Mouse (Mus musculus) midbrain, embryonic 14.5 days (tissue): ENCODE measurements around the gene Mon2. TPM values are rescaled to one million over a fixed set of nuclear protein-coding genes. Genes with fewer than 3 reads are reported as not detected.

Experiments
- ATAC-seq: fragments of 200-750 bp; cut with Nextera tagmentation; 2 replicates; pipeline ENCODE4 v1.8.0; 2017; ENCODE audit warnings: moderate number of reproducible peaks, moderate library complexity; ENCODE audit not compliant: low FRiP score, low TSS enrichment
- DNase-seq: peaks from one replicate; pipeline ENCODE4 v3.0.0-alpha.2; 2015
- H3K27ac ChIP-seq: fragments of 300-500 bp; sonication (generic); replicated peaks from 2 replicates; pipeline ENCODE4 v1.5.1; 2014; ENCODE audit warnings: mild to moderate bottlenecking, low read depth, low read length, moderate library complexity
- H3K27me3 ChIP-seq: fragments of 300-500 bp; sonication (generic); 2 replicates; pipeline ENCODE4 v1.6.1; 2014; ENCODE audit warnings: low read length, control low read depth, mixed read lengths; ENCODE audit not compliant: control insufficient read depth, insufficient read depth
- H3K36me3 ChIP-seq: fragments of 300-500 bp; sonication (generic); 2 replicates; pipeline ENCODE4 v1.6.1; 2014; ENCODE audit warnings: low read length, control low read depth; ENCODE audit not compliant: control insufficient read depth, insufficient read depth
- H3K4me1 ChIP-seq: fragments of 300-500 bp; sonication (generic); 2 replicates; pipeline ENCODE4 v1.6.1; 2014; ENCODE audit warnings: mild to moderate bottlenecking, antibody characterized with exemption, low read length, control low read depth; ENCODE audit not compliant: control insufficient read depth, insufficient read depth
- H3K4me2 ChIP-seq: fragments of 300-500 bp; sonication (generic); 2 replicates; pipeline ENCODE4 v1.6.1; 2014; ENCODE audit warnings: mild to moderate bottlenecking, low read length, moderate library complexity
- H3K4me3 ChIP-seq: fragments of 300-500 bp; sonication (generic); replicated peaks from 2 replicates; pipeline ENCODE4 v1.5.1; 2014; ENCODE audit warnings: low read depth, low read length
- H3K9ac ChIP-seq: fragments of 300-500 bp; sonication (generic); replicated peaks from 2 replicates; pipeline ENCODE4 v1.6.1; 2014; ENCODE audit warnings: mild to moderate bottlenecking, low read length, moderate library complexity
- H3K9me3 ChIP-seq: fragments of 300-500 bp; sonication (generic); 2 replicates; pipeline ENCODE4 v1.6.1; 2016; ENCODE audit warnings: low read length, control low read depth, mixed read lengths; ENCODE audit not compliant: control insufficient read depth
- WGBS: fragments of 180-500 bp; shearing (Covaris S2); extraction: QIAGEN DNeasy Blood & Tissue Kit; methylation state at CpG from one replicate; pipeline ENCODE4 v1.1.7; 2014; 5-methylcytosine and 5-hydroxymethylcytosine counted together
- polyA plus RNA-seq: library from polyadenylated mRNA; unstranded; fragments of >200 nt; fragmentation: Nextera tagmentation; extraction: Ambion mirVana; gene quantifications from 2 replicates; pipeline ENCODE4 v1.2.1, GENCODE M21; 2014

Gene Mon2
- polyA plus RNA-seq, 1 experiment from 2014 or later: 39.4 TPM

GRCm38 (mm10) chr10:123084307-123084706, 8.0 kb upstream of the Mon2 start:
- ATAC-seq: no peak
- H3K27ac ChIP-seq: no peak overlapping the region

GRCm38 (mm10) chr10:123075751-123076242, 508 bp downstream of the Mon2 start:
- WGBS: under 1% methylated on average over 47 of the region's 48 CpGs
- no peak for DNase-seq
- no peaks in the 10 kb centered on the region for H3K27me3 ChIP-seq

More at GRCm38 (mm10) chr10:123084307-123084706, 8.0 kb upstream of the Mon2 start:
- H3K27me3 ChIP-seq: no peaks in the 10 kb centered on the region
- H3K36me3 ChIP-seq: no peaks in the 10 kb centered on the region
- H3K4me3 ChIP-seq: no peak overlapping the region
- no peak overlapping the region for H3K9ac ChIP-seq
- 60% methylated on average over 9 of the region's 9 CpGs for WGBS
- H3K9me3 ChIP-seq: no peaks in the 10 kb centered on the region
- no peaks in the 10 kb centered on the region for H3K4me1 ChIP-seq
- no peak for DNase-seq
- no peak overlapping the region for H3K4me2 ChIP-seq

DNA sequence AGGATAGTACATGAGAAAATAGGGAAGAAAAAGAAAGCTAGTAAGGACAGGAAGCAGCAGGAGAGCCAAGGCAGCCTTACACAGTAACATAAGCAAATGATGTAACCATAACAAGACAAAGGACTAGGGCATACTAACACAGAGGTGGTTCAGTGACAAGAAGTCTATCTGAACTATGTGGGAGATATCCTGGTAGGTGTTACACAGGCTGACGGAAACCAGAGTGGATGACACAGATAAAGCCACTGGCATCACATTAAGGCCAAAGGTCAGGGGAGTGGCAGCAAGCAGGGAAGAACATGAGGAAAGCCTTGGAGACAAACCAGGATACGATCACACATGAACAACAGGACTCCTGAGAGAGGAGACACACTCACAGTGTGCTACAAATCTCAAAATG, 4.3 kb downstream of the Mon2 start:
- no peak for DNase-seq
- ATAC-seq: no peak
- Histone ChIP-seq H3K27me3 (no peaks in the 10 kb centered on the region), H3K36me3 (peaks cover 18% of the 10 kb centered on the region), H3K27ac (no peak overlapping the region), H3K4me2 (no peak overlapping the region), H3K9me3 (peaks cover 5% of the 10 kb centered on the region; the same call in 1 of the 2 replicates), H3K4me3 (no peak overlapping the region), H3K4me1 (peaks cover 11% of the 10 kb centered on the region), H3K9ac (no peak overlapping the region)
- 91% methylated on average over 2 of the region's 2 CpGs for WGBS

More at GRCm38 (mm10) chr10:123075751-123076242, 508 bp downstream of the Mon2 start:
- H3K36me3 ChIP-seq: peaks cover 11% of the 10 kb centered on the region
- peak overlapping the region; percentile 84 for H3K27ac ChIP-seq
- no peaks in the 10 kb centered on the region for H3K9me3 ChIP-seq
- H3K4me3 ChIP-seq: peak overlapping the region; percentile 86
- ATAC-seq: no peak; the same call in none of the 2 replicates
- H3K4me1 ChIP-seq: peaks cover 13% of the 10 kb centered on the region
- peak overlapping the region; percentile 88 for H3K9ac ChIP-seq
- H3K4me2 ChIP-seq: peak overlapping the region; percentile 72

DNA sequence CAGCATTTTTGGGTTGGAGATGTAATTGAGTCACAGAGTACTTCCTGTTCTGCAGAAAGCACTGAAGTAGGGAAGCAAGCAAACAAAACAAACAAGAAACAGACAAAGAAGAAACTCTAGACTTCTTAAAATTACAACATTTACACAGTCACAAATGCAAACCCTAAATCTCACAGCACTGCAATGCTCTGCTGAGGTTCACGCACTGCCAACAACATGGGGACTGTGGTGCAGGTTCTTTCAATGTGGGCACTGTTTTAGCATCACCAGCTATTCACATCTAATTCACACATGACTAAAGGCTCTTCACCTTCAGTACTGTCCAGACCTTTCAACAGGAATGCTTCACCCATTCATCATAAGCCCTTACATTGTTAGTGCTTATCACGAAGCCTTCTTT, 13.3 kb downstream of the Mon2 start:
- H3K9ac ChIP-seq: no peak overlapping the region
- H3K27me3 ChIP-seq: no peaks in the 10 kb centered on the region
- H3K36me3 ChIP-seq: no peaks in the 10 kb centered on the region
- no peaks in the 10 kb centered on the region for H3K4me1 ChIP-seq
- no peak for DNase-seq
- 91% methylated on average over 2 of the region's 2 CpGs for WGBS
- H3K9me3 ChIP-seq: no peaks in the 10 kb centered on the region
- H3K27ac ChIP-seq: no peak overlapping the region
- no peak for ATAC-seq
- no peak overlapping the region for H3K4me2 ChIP-seq
- H3K4me3 ChIP-seq: no peak overlapping the region

DNA sequence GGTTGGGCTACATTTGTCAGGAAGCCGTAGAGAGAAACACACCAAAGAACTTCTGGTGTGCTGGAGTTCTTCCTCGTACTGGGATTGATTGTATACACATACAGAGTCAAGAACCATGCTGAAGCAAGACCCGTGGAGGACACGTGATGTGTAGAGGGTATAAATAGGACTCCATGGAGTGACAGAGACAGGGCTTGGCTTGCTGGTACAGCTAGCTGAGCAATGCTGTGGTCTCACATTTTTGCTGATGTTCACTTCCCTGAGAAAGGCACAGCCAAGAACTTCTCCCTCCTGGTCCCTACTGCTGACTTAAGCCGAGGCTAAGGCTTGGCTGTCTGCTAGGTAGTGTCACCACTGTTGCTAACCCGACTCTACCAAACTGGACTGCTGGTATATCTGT, 15.5 kb downstream of the Mon2 start:
- ATAC-seq: no peak

GRCm38 (mm10) chr10:123057082-123057481, 19.2 kb downstream of the Mon2 start:
- WGBS: 94% methylated on average over 1 of the region's 1 CpGs
- Histone ChIP-seq H3K27me3 (no peaks in the 10 kb centered on the region), H3K9me3 (no peaks in the 10 kb centered on the region), H3K4me3 (no peak overlapping the region), H3K4me1 (no peaks in the 10 kb centered on the region), H3K9ac (no peak overlapping the region), H3K27ac (no peak overlapping the region), H3K4me2 (no peak overlapping the region), H3K36me3 (0 out of 2 replicates have a peak, but pooled peaks cover 3% of the 10 kb centered on the region)
- DNase-seq: no peak
- ATAC-seq: no peak

More for the DNA sequence above, 15.5 kb downstream of the Mon2 start:
- Histone ChIP-seq H3K36me3 (0 out of 2 replicates have a peak, but pooled peaks cover under 1% of the 10 kb centered on the region), H3K27me3 (no peaks in the 10 kb centered on the region), H3K4me3 (no peak overlapping the region), H3K27ac (no peak overlapping the region), H3K4me2 (no peak overlapping the region), H3K9me3 (no peaks in the 10 kb centered on the region), H3K4me1 (no peaks in the 10 kb centered on the region), H3K9ac (no peak overlapping the region)
- WGBS: 95% methylated on average over 6 of the region's 6 CpGs
- DNase-seq: no peak

DNA sequence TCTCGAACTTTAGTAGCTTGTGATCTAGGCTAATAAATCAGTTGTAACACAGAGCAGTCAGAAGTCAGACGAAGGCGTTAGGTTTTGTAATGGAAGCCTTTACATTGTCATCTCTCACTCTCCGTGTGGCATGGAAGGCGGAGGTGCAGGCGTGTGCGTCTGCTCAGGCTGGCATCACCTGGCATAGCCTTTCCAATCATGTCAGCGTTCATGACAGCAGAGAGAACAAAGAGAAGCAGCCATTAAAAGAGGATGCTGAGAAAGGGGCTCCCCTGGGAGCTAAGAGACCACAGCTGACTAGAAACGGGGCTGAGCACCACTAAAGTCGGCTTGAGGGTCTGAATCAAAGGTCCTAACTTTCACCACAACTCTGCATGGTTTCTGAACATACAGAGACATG, 19.8 kb downstream of the Mon2 start:
- no peak overlapping the region for H3K27ac ChIP-seq
- peaks cover 5% of the 10 kb centered on the region; the same call in 1 of the 2 replicates for H3K36me3 ChIP-seq
- no peaks in the 10 kb centered on the region for H3K9me3 ChIP-seq
- ATAC-seq (no peak), DNase-seq (peak; percentile 33)
- no peaks in the 10 kb centered on the region for H3K27me3 ChIP-seq
- H3K4me1 ChIP-seq: no peaks in the 10 kb centered on the region
- H3K9ac ChIP-seq: no peak overlapping the region
- WGBS: 74% methylated on average over 10 of the region's 10 CpGs
- no peak overlapping the region for H3K4me2 ChIP-seq
- no peak overlapping the region for H3K4me3 ChIP-seq

GRCm38 (mm10) chr10:123055205-123056000, 20.9 kb downstream of the Mon2 start:
- DNase-seq (no peak), ATAC-seq (no peak)
- Histone ChIP-seq H3K4me1 (no peaks in the 10 kb centered on the region), H3K27ac (no peak overlapping the region), H3K4me2 (no peak overlapping the region), H3K9ac (no peak overlapping the region), H3K9me3 (no peaks in the 10 kb centered on the region), H3K36me3 (peaks cover 15% of the 10 kb centered on the region), H3K27me3 (no peaks in the 10 kb centered on the region), H3K4me3 (no peak overlapping the region)
- 91% methylated on average over 9 of the region's 9 CpGs for WGBS

DNA sequence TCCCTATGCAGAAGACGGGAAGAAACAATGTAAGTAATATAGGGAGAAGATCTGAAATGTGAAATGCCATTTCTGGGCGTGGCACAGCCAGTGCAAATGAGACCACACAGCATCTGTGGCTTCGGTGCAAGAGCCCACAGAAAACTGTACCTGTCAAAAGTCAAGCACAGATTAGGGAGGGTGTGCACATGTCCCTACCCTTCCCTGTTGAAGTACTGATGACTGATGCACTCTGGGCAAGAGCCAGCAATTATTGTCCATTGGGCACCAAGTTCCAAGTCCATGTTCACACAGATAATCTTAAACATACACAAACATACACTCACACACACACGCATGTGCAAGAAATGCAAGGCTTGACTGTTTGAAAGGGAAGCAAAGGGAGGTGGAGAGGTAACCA, 22.7 kb downstream of the Mon2 start:
- 93% methylated on average over 4 of the region's 4 CpGs for WGBS
- no peaks in the 10 kb centered on the region for H3K9me3 ChIP-seq
- no peak overlapping the region for H3K4me3 ChIP-seq
- H3K4me1 ChIP-seq: no peaks in the 10 kb centered on the region
- peaks cover 25% of the 10 kb centered on the region for H3K36me3 ChIP-seq
- H3K4me2 ChIP-seq: no peak overlapping the region
- no peak overlapping the region for H3K27ac ChIP-seq
- H3K9ac ChIP-seq: no peak overlapping the region
- no peaks in the 10 kb centered on the region for H3K27me3 ChIP-seq
- ATAC-seq (no peak), DNase-seq (no peak)
